ENCODE assay signal across 7 mouse cellular contexts in the genomic region with DNA sequence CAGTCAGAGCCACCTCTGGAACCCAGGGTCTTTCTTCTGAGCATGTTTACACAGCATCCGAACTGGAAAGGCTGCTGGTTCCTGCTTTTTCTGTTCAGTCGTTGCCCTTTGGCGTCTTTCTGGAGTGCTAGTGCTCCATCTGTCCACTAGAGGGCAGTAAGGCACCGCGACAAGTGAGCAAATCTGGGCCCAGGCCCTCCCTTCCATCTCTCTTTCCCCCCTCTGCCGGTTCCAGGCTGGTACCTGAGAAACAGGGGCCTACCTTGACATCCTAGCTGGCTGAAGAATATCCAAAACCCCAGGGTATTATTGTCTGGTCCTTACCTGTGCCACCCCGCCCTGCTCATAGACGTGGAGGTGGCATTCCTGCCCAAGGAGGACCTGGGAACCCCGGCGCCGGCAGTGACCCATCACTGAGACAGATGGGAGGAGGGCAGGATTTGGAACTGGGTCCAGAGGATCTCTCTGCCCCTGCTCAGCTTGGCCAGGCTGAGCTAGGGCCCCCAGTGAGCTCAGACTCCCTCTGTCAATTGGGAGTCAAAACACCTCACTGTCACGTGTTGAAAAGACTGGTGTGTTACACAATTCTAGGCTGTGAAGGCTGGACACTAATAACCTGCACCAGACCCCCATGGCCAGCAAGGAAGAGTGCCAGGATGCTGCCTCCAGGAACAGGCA. TPM values are rescaled to one million over a fixed set of nuclear protein-coding genes. Genes with fewer than 3 reads are reported as not detected.
DNase-seq lines count a peak whose midpoint lies in the region; ATAC-seq lines count a peak whose summit lies in the region.

No protein-coding gene starts in this region.

- H3K4me3 ChIP-seq in forebrain, embryonic 16.5 days (replicated peaks; ENCODE audit: low read length) = no peak overlapping the region
- H3K4me3 ChIP-seq in hindbrain, embryonic 13.5 days = no peak overlapping the region

- H3K9ac ChIP-seq in forebrain, embryonic 16.5 days (replicated peaks; ENCODE audit: low read depth, low read length) = peak overlapping the region; percentile 32
- peak overlapping the region; percentile 43; the same call in 1 of the 2 replicates for H3K9ac ChIP-seq in hindbrain, embryonic 13.5 days

- 34% methylated on average over 12 of the region's 12 CpGs for whole genome bisulfite sequencing in forebrain, embryonic 16.5 days
- 36% methylated on average over 12 of the region's 12 CpGs for WGBS in hindbrain, embryonic 13.5 days

- no peaks in the 10 kb centered on the region for H3K36me3 ChIP-seq in forebrain, embryonic 16.5 days (ENCODE audit: control insufficient read depth, insufficient read depth)
- H3K36me3 ChIP-seq in hindbrain, embryonic 13.5 days = no peaks in the 10 kb centered on the region

- H3K27me3 ChIP-seq in forebrain, embryonic 16.5 days (replicated peaks; ENCODE audit: control insufficient read depth, insufficient read depth, low read length) = no peaks in the 10 kb centered on the region
- 0 out of 2 replicates have a peak, but pooled peaks cover 14% of the 10 kb centered on the region for H3K27me3 ChIP-seq in hindbrain, embryonic 13.5 days

- DNase-seq in R1 (ENCODE audit: low read depth, low spot score) = peak; percentile 85
- peak; percentile 84 for DNase-seq in cerebellum, adult 11 months
- peak; percentile 71 for DNase-seq in layer of hippocampus, postnatal 36 days
- peak; percentile 73 for DNase-seq in skeletal muscle tissue, adult 2 months (ENCODE audit: low read depth, low spot score)

- ATAC-seq in forebrain, embryonic 16.5 days = peak; percentile 34
- no peak for ATAC-seq in hindbrain, embryonic 13.5 days (ENCODE audit: low FRiP score)
- peak; percentile 82 for ATAC-seq in megakaryocyte progenitor cell, adult 5-6 weeks (replicated peaks; ENCODE audit: poor library complexity)

- no peaks in the 10 kb centered on the region for H3K9me3 ChIP-seq in forebrain, embryonic 16.5 days (ENCODE audit: control insufficient read depth, low read length)
- no peaks in the 10 kb centered on the region for H3K9me3 ChIP-seq in hindbrain, embryonic 13.5 days

- H3K4me1 ChIP-seq in forebrain, embryonic 16.5 days (replicated peaks; ENCODE audit: control insufficient read depth, insufficient read depth, low read length) = peaks cover 24% of the 10 kb centered on the region
- peaks cover 37% of the 10 kb centered on the region for H3K4me1 ChIP-seq in hindbrain, embryonic 13.5 days (replicated peaks)

- H3K4me2 ChIP-seq in forebrain, embryonic 16.5 days (ENCODE audit: low read length) = no peak overlapping the region; the same call in 1 of the 2 replicates
- H3K4me2 ChIP-seq in hindbrain, embryonic 13.5 days = 0 out of 2 replicates have a peak overlapping the region, but pooled peaks have one; percentile 10

- no peak overlapping the region for H3K27ac ChIP-seq in forebrain, embryonic 16.5 days (ENCODE audit: low read length)
- H3K27ac ChIP-seq in hindbrain, embryonic 13.5 days = no peak overlapping the region

RNA-seq across cellular contexts. Expression of a gene that starts 2.5 kb away (rescaled TPM):
- 3.7 and 5.4 TPM in 2 replicates for polyA plus RNA-seq in forebrain, embryonic 16.5 days (2015; fragmentation: Nextera tagmentation; extraction: Ambion mirVana)
- 3.2 and 3.3 TPM in 2 replicates for polyA plus RNA-seq in hindbrain, embryonic 13.5 days (2015; fragmentation: Nextera tagmentation; extraction: Ambion mirVana)
- 1 to 10 TPM; 3.0 to 3.8 TPM for total RNA-seq in layer of hippocampus, postnatal 36 days (2021)
- 2.9 and 4.1 TPM in 2 replicates for total RNA-seq in megakaryocyte progenitor cell, adult 5-6 weeks (2015)
- 3.1 and 4.6 TPM in 2 replicates for total RNA-seq in megakaryocyte progenitor cell, adult 5-6 weeks (2017)

RNA-seq across cellular contexts. Expression of a gene that starts 10.3 kb away (rescaled TPM):
- polyA plus RNA-seq in forebrain, embryonic 16.5 days (2015; fragmentation: Nextera tagmentation; extraction: Ambion mirVana) = not detected in 2 replicates
- not detected in 2 replicates for polyA plus RNA-seq in hindbrain, embryonic 13.5 days (2015; fragmentation: Nextera tagmentation; extraction: Ambion mirVana)
- under 1 TPM in 1 of 2 experiments, not detected in 1; 0.33 TPM for total RNA-seq in layer of hippocampus, postnatal 36 days (2021)
- total RNA-seq in megakaryocyte progenitor cell, adult 5-6 weeks (2015) = not detected in 2 replicates
- not detected in 2 replicates for total RNA-seq in megakaryocyte progenitor cell, adult 5-6 weeks (2017)

RNA-seq across cellular contexts. Expression of a gene that starts 21.8 kb away (rescaled TPM):
- polyA plus RNA-seq in forebrain, embryonic 16.5 days (2015; fragmentation: Nextera tagmentation; extraction: Ambion mirVana) = 72.6 and 82.9 TPM in 2 replicates
- 56.0 and 57.4 TPM in 2 replicates for polyA plus RNA-seq in hindbrain, embryonic 13.5 days (2015; fragmentation: Nextera tagmentation; extraction: Ambion mirVana)
- total RNA-seq in layer of hippocampus, postnatal 36 days (2021) = 1 to 10 TPM in 1 of 2 experiments, under 1 TPM in 1; 0.77 to 1.4 TPM
- total RNA-seq in megakaryocyte progenitor cell, adult 5-6 weeks (2015) = 179 and 200 TPM in 2 replicates
- 183 and 213 TPM in 2 replicates for total RNA-seq in megakaryocyte progenitor cell, adult 5-6 weeks (2017)

RNA-seq across cellular contexts. Expression of a gene that starts 44.9 kb away (rescaled TPM):
- polyA plus RNA-seq in forebrain, embryonic 16.5 days (2015; fragmentation: Nextera tagmentation; extraction: Ambion mirVana) = 37.5 and 39.7 TPM in 2 replicates
- 25.3 and 26.0 TPM in 2 replicates for polyA plus RNA-seq in hindbrain, embryonic 13.5 days (2015; fragmentation: Nextera tagmentation; extraction: Ambion mirVana)
- under 1 TPM; 0.88 to 0.97 TPM for total RNA-seq in layer of hippocampus, postnatal 36 days (2021)
- total RNA-seq in megakaryocyte progenitor cell, adult 5-6 weeks (2015) = 186 and 198 TPM in 2 replicates
- 94.8 and 108 TPM in 2 replicates for total RNA-seq in megakaryocyte progenitor cell, adult 5-6 weeks (2017)

RNA-seq across cellular contexts. Expression of a gene that starts 45.1 kb away (rescaled TPM):
- 5.2 and 7.1 TPM in 2 replicates for polyA plus RNA-seq in forebrain, embryonic 16.5 days (2015; fragmentation: Nextera tagmentation; extraction: Ambion mirVana)
- polyA plus RNA-seq in hindbrain, embryonic 13.5 days (2015; fragmentation: Nextera tagmentation; extraction: Ambion mirVana) = 4.2 and 4.9 TPM in 2 replicates
- total RNA-seq in layer of hippocampus, postnatal 36 days (2021) = 1 to 10 TPM; 3.8 to 4.0 TPM
- 0.85 and 1.5 TPM in 2 replicates for total RNA-seq in megakaryocyte progenitor cell, adult 5-6 weeks (2015)
- total RNA-seq in megakaryocyte progenitor cell, adult 5-6 weeks (2017) = 2.6 and 3.0 TPM in 2 replicates

Comparison
In these comparisons a context has a peak if more than half of its experiments do, and no peak if none do; other contexts are left out.
1. RNA of a gene that starts 21.8 kb away (total RNA-seq): 179 to 213 TPM in megakaryocyte progenitor cell, adult 5-6 weeks; 0.77 to 1.4 TPM in layer of hippocampus, postnatal 36 days; every median in the first group is over 10 times any median in the second.
2. Peak in every context shown above with its lines, with median percentiles within 50 percentile points of each other: DNase-seq.